Mouse (Mus musculus): ENCODE data around the gene Ube2o.

The Ube2o gene

DNA sequence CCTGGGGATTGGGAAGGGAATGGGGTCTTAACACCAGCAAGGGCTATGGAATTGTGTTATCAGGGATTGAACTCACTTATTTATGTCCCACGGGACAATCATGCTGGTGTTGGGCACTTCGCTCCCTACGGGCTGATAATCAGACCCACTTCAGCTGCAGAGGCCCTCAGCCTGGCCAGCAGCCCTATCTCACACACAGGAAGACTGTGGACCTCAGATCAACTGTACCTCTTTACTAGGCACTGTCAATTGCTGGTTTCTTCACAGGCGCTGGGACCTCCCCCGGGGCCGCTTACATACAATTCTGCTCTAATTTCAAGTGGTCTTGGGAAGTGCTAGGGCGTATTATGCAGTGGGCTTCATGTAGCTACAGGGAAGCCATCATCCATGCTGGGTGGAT, 44.6 kb downstream of the Ube2o start:
- DNase-seq = no peak

DNA sequence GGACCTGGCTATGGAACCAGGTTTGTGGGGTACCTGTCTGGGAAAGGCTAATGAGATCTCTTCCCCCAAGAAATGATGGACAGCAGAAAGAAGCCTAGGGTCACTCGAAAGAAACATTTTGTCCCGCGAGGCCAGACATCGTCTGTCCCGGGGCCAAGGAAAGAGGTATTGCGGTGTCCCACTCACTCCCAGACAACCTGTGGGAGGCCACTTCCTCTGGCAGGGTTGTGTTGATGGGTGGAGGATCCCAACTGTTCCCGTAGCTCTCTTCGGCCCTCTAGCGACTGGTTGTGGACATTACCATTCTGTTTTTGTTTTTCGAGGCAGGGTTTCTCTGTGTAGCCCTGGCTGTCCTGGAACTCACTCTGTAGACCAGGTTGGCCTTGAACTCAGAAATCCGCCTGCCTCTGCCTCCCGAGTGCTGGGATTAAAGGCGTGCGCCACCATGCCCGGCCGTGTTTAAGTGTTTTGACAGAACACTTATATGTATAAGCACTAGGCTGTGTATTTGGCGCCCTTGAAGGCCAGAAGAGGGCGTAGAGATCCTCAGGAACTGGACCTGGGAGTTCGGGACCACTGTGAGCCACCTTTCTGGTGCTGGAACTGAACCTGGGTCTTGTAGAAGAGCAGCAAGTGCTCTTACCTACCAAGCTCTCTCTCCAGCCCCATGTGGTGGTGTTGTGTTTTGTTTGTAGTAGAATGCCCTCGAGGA, 46.9 kb downstream of the Ube2o start:
- DNase-seq = peak; percentile 84

DNA sequence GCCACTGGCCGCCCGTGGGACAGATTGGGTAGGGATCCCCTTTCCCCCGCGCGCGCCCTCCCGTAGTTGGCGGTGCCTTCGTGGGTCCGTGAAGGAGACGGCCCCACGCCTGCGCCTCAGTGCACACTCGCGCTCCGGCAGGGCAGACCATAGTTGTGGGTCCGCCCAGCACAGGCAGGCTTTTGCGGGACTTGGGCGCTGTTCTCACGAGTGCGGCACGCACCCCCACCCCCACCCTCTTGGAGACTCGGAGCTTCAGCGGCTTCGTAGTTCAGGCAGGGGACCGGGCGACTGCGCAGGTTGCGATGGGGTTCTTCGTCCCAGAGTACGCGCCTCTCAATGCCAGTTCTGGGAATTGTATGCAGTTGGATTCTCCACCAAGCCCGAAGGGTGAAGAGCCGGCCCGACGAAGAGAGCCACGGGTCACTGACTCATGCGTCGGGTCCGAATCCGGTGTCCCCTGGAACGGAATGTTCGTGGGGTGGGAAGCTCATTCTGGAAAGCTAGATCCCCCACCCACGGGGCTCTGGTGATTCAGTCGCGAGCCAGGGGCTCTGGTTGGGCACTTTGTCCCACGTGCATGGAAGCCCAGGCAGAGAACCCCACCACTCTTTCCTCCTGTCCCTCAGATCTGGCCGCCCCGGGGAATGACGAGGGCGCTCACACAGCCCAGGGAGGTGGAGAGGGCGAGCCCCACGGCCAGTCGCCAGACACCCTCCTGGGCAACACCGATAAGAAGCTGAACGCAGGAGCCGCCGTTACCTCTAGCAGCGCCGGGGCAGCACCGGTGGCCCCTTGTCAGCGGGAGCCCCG, 47.7 kb downstream of the Ube2o start:
- peak; percentile 52 for DNase-seq

DNA sequence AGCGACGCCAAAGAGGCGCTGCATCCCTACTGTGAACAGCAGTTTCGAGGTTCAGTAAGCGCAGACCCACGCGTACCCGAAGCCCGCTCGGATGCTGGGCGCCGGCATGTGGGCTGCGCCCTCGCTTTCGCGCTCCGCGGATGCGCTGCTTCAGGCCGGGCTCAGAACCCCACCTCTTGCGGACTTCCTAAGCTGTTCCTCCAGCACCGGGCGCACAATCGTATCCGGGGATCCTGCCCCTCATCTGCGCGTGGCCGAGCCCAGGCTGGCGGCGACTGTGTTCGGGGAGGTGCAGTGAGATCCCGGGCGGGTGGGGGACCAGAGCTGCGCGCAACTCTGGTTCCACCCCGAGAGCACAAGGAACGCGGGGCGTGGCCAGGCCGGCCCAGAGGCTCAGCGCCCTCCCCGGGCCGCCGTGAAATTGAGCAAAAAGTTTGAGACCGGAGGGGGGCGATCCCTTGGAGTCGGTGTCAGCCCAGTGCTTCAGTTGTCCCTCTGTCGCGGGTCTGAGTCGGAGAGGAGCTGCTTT, 48.4 kb downstream of the Ube2o start:
- DNase-seq = peak; percentile 80

DNA sequence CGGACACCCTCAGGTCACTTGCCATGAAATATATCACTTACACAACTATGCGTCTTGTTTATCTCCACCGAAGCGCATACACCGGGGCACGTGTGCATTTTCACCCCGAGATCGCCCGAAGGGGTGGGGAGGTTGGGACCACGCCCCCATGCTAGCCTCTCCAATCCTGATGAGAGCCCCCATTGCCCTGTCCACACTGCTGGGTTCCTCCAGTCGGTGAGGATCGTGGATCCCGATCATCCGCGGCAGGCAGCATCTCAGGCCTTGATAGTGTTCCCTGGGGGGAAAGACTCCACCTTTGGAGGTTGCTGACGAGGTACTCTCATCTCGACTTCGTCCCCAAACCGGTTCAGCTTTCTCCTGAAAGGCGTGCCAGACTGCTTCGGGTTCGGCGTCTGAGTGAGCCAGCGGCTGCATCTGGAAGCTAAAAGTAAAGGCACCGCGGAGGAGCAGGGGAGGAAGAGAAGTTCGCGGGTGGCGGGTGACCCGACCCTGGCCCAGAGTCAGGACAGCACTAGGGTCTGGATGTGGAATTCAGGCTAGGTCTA, 48.9 kb downstream of the Ube2o start:
- peak; percentile 60 for DNase-seq

DNA sequence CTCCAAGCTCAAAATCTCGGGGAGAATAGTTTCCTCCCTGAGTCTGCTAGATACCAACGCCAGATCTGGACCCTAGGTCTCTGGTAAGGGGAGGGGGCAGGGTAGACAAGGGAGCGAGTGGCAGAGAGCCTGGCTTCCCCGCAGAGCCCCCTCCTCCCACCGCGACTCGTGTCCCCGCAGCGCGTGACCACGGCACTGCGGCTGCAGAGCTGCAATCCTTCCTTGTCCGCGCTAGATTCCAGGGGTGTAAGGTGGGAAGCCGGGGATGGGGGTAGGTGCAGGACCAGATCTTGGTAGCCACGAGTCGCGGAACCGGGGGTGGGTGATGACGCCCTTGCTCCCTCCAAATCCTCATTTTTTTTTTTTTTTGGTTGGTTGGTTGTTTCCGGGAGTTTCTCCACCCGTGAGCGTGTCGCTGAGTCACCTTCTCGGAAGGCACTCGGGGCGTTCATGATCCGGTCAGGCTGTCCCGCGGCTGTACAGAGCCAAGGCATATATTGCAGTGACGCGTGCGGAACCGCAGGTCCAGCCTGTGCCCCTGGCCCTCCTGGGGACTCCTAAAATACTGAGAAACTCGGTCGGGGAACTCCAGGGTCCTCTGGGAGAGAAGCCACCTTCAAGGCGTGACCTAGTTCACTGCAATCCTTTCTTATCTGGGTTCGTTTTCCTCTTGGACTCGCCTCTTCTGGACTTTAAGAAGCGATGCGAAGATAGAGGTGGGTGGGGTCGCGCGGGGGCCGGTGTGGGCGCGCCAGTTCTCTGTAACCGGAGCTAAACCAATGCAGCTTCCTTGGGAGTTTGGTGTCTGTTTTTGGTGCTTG, 49.7 kb downstream of the Ube2o start:
- peak; percentile 51 for DNase-seq

DNA sequence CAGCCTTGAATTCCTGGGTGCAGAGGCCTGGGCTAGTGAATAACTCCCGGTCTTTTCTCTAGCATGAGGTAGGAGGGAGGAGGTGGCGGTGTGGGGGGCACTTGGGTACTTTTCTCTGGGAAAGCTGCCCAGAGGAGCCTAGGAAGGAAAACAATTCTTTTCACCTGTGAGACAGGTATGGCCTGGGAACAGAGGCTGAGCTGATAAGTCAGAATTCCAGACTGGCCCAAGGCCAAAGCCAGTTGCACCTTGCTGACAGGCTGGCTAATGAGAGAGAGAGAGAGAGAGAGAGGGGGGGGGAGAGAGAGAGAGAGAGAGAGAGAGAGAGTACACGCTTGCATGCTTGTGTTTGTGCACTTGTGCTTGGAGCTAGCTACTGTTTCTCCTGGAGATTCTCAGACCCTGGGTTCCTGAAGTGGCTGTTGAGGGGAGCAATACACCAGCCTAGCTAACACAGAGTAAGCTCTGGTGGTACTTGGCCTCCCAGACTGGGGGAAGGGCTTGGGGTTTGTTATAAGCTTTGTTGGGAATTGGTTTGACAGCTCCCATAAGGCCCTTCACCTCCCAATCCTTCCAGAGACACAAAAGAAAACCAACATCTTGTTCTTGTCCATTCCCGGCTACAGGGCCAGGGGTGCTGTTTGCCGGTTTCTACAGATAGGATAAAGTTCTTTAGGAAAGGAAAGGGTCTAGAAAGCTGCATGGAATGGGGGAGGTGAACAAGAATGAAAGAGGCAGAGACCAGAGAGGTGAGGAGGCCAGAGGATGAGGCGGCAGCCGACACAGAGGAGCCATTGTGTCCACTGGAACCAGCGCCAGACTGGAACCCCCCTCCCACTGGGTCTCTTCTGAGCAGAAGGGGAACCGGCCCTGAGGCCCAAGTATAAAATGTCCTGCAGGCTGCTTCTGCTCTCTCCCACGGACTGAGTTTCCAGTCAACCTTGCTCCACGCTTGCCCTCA, 50.8 kb downstream of the Ube2o start, which contains the start of gene Sphk1:
TSS of gene Sphk1 (plus strand) at position 739 of the 961 bp plus-strand sequence.
- DNase-seq = peak; percentile 69

DNA sequence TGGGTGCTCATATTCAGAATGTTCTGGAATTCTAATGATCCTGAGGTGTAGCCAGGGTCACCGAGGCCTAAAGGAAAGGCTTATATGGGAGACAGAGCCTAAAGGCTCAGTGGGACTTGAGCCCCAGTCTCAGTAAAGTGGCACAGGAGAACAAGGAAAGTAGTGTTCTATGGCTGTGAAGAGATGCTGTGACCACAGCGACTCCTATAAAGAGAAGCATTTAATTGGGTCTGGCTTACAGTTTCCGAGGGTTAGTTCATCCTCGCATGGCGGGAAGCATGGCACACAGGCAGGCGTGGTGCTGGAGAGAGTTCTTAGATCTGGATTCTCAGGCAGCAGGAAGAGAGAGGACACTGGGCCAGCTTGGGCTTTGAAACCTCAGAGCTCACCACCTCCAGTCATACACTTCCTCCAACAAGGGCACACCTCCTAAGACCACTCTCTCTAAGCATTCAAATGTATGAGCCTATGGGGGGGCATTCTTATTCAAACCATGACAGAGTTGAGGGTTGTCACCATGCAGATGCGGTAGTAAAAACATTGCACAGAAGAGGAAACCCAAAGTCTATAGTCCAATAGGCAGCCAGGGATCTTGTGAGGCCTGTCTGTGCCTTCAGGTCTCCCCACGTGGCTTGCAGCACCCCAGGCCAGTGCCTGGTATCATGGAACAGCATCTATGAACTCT, 52.5 kb downstream of the Ube2o start:
- no peak for DNase-seq

DNA sequence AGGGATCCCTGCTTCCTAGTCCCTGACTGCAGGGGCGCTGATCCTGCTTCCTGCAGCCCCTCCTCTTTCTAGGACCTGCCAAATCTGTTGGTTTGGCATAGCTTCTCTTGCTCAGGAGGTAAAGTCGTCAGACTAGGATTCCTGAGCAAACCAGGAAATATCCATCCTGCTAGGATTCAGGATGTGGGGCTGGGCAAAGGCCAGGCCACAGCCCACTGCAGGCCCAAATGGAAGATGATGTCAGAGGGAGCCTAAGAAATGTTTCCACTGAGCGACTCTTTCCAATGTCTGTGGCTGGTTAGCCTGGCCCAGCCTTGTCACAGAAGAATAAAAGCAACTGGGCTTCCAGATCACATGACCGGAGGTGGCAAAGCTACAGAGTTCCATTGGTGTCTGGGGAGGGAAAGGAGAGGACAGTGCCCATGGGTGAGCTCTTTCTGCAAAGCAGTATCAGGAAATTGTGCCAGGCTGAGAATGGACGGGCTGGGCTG, 57.5 kb downstream of the Ube2o start:
- no peak for DNase-seq

DNA sequence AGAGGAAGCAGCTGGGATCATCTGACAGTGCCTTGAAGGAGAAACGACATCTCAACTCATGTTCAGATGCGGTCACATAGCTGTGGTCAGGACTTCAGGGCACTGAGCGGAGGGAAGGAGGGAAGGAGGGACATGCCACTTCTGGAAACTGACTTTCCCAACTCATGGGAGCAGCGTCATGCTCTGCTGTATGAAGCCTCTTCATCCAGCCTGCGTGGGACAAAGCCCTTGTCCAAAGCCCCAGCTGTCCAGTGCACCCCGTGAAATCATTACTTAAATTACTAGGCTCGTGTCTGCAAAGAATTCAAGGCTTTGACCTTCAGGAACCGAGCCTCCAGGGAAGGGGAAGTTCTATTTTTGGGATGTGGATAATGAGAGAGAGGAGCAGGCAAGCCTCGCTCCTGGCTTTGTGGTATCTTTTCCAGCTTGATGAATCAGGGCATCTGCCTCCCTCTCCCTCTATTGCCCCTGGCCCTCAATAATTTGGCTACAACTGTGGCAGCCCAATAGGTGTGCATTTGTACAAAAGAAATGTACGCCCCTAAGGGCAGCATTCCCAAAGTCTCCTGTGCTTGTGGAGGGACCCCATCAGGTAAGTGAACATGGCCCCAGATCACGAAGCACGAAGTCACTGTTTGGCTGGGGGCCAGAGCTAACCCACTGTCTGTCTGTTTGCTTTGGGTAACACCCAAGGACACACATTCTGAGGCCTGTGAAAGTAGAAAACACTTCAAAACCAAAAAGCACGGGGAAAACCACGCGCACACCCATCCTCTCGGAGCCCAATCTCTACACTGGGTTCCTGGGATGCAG, 58.2 kb downstream of the Ube2o start:
- DNase-seq = no peak

DNA sequence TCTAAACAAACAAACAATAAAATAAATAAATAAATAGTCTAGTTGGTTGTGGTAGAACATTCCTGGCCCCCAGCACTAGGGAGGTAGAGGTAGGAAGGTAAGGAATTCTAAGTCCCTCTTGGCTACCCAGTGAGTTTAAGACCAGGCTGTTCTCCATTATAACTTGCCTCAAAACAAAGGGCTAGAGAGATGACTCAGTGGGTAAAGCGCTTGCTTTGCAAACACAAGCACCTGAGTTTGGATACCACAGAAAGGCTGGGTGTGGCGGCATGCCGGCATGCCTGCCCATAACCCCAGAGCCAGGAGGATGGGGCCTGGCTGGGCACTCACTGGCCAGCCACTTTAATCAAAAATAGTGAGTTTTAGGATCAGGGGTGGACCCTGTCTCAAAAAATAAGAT, 59.2 kb downstream of the Ube2o start:
- DNase-seq = no peak

DNA sequence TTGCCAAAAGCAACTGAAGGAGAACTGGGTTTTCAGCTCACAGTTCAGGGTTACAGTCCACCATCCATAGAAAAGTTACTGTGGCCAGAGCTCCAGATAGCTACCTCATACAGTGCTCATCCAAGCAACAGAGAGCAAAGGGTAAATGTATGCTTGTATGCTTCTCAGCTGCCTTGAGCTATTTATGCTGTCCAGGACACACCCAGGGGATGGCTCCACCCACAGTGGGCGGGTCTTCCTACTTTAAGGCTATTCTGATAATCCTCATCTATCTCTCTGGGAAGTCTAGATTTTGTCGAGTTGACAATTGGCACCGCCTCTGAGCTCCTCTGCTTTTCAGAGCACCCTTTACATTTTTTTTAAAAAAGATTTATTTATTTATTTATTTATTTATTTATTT, 60.1 kb downstream of the Ube2o start:
- no peak for DNase-seq

DNA sequence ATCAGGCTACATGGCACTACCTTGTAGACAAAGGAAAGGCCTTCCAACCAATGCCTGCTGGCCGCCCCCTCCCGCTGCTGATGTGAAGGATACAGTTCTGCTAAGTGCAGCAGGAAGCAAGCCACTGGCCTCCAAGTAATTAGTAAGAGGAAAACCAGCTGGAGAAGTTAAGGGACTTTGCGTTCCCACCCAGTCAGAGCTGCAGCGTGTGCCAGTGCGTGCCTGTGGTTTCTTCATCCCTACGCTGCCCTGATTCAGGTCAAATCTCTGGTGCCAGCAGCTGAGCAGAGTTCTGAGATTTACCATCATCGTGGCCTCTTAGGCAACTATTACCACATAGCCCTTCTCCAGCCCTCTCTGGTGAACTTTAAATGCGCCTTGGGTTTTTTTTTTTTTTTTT, 62.8 kb downstream of the Ube2o start:
- DNase-seq = no peak

DNA sequence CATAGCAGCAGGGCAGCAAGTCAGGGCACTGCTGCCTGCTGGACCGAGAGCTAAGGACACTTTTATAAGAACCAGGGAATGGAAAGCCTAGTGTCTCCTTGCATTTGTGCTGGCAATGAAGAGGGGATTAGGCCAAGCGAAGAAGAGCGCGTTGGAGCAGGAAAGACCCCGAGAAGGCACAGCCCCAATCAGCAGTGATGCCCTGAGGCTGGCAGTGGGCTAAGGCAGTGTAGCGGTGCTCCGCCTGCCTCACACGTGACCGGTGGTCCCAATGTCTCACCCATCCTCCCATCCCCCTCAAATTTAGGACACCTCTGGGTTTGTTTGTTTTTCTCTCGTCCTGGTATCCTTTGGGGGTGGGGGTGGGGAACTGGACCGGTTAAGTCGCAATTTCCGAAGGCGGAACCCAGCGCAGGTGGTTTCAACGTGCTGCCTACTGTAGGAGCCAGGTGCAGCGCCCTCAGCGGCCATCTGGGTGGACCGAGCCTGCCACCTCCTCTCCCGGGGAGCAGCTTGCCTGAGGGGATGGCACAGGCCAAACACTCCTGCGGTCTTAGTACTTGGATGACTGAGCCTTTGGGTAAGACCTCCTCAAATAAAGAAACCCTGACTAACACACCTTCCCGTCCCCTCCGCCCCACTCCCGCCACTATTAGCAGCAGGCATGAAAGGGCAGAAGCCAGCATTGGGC, 65.8 kb downstream of the Ube2o start:
- DNase-seq = no peak

DNA sequence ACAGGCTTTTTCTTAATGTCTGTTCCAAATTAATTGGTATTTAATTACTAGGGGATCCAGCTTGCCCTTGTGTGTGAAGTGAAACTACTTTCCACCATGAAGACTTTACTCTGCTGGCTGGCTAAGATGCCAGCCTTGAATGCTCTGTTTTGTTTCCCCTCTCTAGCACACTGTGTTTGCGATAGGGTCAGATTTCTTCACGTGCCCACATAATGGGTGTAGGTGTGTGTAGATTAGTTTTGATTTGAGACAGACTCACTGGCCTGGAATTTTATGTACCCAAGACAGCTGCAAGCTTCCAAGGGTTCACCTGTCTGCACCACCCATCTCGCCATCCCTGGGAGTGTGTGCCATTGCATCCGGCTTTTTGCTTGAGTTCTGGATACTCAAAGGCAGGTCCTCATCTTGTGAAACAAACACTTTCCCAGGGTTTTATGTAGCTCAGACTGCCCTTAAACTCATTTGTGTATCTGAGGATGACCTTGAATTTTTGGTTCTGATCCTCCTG, 67.7 kb downstream of the Ube2o start:
- DNase-seq = no peak

DNA sequence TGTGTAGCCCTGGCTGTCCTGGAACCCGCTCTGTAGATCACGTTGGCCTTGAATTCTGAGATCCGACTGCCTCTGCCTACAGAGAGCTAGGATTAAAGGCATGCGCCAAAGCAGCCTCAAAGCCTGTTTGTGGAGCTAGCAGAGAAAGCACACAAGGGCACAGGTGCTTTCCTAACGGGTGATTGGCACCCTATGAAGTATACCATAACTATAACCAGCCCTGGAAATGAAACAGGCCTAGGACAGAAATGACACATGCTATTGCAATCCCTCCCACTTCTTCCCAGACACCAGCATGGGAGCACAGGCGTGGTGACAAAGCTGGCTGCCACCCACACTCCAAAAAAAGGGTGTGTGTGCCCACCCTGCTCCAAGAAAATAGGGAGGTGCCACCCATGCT, 68.3 kb downstream of the Ube2o start:
- no peak for DNase-seq

DNA sequence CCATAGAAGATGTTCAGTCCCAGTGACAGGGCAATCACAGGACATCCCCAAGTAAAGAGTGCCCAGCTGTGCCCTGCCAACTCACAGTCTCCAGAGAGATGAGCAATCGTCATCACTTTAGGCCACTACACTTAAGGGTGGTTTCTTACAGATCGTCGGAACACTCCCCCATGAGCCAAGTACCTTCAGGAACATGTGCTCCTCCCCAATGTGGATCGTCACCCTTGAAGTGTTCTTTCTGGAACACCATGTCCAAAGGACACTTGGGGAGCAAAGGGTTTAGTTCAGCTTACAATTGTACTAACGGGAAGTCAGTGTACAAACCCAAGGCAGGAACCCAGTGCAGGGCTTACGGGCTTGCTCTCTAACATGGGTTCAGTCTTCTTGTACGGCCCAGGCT, 69.1 kb downstream of the Ube2o start:
- no peak for DNase-seq

DNA sequence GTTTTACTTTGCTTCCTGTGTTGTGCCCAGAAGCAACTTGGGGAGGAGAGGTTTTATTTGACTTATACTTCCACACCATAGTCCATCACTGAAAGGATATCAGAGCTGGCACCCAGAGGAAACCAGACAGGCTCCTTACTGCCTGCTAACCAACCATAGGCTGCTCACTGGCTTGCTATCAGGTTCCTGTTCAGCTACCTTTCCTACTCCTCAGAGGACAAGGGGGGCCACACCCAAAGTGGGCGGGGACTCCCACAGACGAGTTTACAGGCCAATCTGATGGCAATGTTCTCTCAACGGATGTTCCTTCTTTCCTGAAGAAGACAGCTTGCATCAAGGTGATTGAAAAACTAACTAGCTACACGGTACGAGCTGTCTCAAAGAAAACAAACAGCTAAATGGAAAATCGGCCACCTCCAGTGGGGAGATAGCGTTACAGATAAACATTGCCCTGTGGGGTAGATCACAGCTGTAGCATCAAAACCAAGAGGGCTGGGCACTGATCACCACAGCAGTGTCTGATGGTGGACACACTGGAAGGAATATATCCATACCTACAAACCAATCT, 69.9 kb downstream of the Ube2o start:
- DNase-seq = no peak

DNA sequence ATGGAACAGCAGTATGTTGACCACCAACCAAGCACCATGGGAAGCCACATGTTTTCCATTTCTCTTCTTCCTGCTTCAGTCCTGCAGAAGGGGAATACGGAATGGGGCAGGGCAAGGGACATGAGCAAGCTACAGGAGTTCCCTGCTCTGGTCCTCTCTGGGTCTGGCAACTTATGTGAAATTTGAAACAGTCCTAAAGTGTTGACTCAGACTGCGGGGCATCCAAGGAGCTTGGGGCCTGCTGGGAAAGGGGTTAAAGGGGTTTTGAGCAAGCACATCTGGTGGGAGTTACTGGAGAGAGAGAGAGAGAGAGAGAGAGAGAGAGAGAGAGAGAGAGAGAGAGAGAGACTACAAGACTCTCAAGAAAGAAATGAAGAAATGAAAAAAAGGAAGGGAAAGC, 72.6 kb downstream of the Ube2o start:
- DNase-seq = peak; percentile 49

All from embryo, embryonic 11 days (tissue).